Mouse (Mus musculus) midbrain, embryonic 11.5 days (tissue): Measurements from ENCODE around the gene Cnmd. TPM values are rescaled to one million over a fixed set of nuclear protein-coding genes. Genes with fewer than 3 reads are reported as not detected.
A peak's percentile ranks its signal among the peaks of the same experiment; 100 is the strongest.

Experiments
- ATAC-seq: fragments of 200-750 bp; cut with Nextera tagmentation; 2 replicates; pipeline ENCODE4 v1.8.0; 2017; ENCODE audit warnings: moderate TSS enrichment, moderate library complexity; ENCODE audit not compliant: low FRiP score
- DNase-seq: peaks from one replicate; pipeline ENCODE4 v3.0.0; 2015; ENCODE audit warnings: low spot score; ENCODE audit errors: missing footprints
- H3K27ac ChIP-seq: fragments of 300-500 bp; sonication (generic); 2 replicates; pipeline ENCODE4 v1.5.1; 2014; ENCODE audit warnings: low read depth, low read length
- H3K27me3 ChIP-seq: fragments of 300-500 bp; sonication (generic); 2 replicates; pipeline ENCODE4 v1.6.1; 2014; ENCODE audit warnings: mild to moderate bottlenecking, low read length, moderate library complexity, mixed read lengths; ENCODE audit not compliant: control insufficient read depth, insufficient read depth
- H3K36me3 ChIP-seq: fragments of 300-500 bp; sonication (generic); 2 replicates; pipeline ENCODE4 v1.6.1; 2014; ENCODE audit warnings: mild to moderate bottlenecking, low read length, moderate library complexity, mixed read lengths; ENCODE audit not compliant: control insufficient read depth, insufficient read depth
- H3K4me1 ChIP-seq: fragments of 300-500 bp; sonication (generic); 2 replicates; pipeline ENCODE4 v1.6.1; 2014; ENCODE audit warnings: low read length; ENCODE audit not compliant: control insufficient read depth, insufficient read depth
- H3K4me2 ChIP-seq: fragments of 300-500 bp; sonication (generic); 2 replicates; pipeline ENCODE4 v1.6.1; 2014; ENCODE audit warnings: mild to moderate bottlenecking, moderate library complexity
- H3K4me3 ChIP-seq: fragments of 300-500 bp; sonication (generic); 2 replicates; pipeline ENCODE4 v1.5.1; 2014; ENCODE audit warnings: low read depth, low read length
- H3K9ac ChIP-seq: fragments of 300-500 bp; sonication (generic); 2 replicates; pipeline ENCODE4 v1.6.1; 2014; ENCODE audit warnings: low read length
- H3K9me3 ChIP-seq: fragments of 300-500 bp; sonication (generic); 2 replicates; pipeline ENCODE4 v1.6.1; 2016; ENCODE audit warnings: low read length; ENCODE audit not compliant: control insufficient read depth
- WGBS: fragments of 180-500 bp; shearing (Covaris S2); extraction: QIAGEN DNeasy Blood & Tissue Kit; methylation state at CpG from one replicate; pipeline ENCODE4 v1.1.7; 2014; 5-methylcytosine and 5-hydroxymethylcytosine counted together
- polyA plus RNA-seq: library from polyadenylated mRNA; unstranded; fragments of >200 nt; fragmentation: Nextera tagmentation; extraction: Ambion mirVana; gene quantifications from 2 replicates; pipeline ENCODE4 v1.2.1, GENCODE M21; 2014

Cnmd gene
- polyA plus RNA-seq, 1 experiment from 2014 or later: 8.0 TPM

DNA sequence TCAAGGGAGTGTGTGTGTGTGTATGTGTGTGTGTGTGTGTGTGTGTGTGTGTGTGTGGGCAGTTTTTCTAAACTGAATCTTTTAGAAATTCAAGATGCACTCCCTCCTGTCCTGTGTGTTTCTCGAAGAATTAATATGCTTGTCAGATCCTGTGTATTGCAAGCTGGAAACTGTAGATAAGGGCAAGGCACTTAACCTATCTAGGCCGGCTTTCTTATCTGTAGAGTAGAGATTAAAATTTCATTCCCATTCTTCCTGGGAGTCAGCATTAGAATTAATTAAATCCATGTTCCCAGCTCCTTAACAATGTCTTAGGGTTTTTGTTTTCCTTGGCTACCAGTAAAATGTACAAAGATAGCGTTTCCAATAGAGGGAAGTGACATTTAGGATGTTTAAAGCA is 40.8 kb downstream of the Cnmd start:
- H3K4me3 ChIP-seq: no peak overlapping the region
- no peak overlapping the region for H3K27ac ChIP-seq
- no peak overlapping the region for H3K4me2 ChIP-seq
- ATAC-seq (no peak), DNase-seq (no peak)
- no peaks in the 10 kb centered on the region for H3K27me3 ChIP-seq
- H3K4me1 ChIP-seq: no peaks in the 10 kb centered on the region
- H3K9me3 ChIP-seq: no peaks in the 10 kb centered on the region
- peaks cover 10% of the 10 kb centered on the region for H3K36me3 ChIP-seq
- no peak overlapping the region for H3K9ac ChIP-seq
- WGBS: 80% methylated on average over 3 of the region's 3 CpGs

DNA sequence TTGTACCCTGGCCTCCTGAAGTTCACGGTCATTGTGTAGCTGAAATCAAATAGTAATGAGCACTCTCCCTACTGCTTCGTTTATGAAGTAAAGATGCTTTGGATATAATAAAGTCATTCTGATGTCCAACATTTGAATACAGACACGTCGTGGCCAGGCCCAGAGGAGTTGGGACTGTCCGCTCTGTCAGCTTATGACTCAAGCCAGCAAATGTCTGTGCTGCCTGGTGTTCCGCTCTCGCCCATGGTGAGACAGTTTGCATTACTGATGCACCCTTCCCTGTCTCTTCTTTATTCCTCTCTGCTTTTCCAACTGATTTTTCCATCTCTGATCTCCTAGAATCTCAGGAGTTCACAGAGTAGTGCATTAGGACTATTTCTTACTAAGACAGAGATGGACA is 42.2 kb downstream of the Cnmd start:
- H3K4me3 ChIP-seq: no peak overlapping the region
- WGBS: 94% methylated on average over 7 of the region's 7 CpGs
- H3K9me3 ChIP-seq: no peaks in the 10 kb centered on the region
- H3K4me1 ChIP-seq: no peaks in the 10 kb centered on the region
- no peaks in the 10 kb centered on the region for H3K27me3 ChIP-seq
- DNase-seq (no peak), ATAC-seq (no peak)
- H3K36me3 ChIP-seq: peaks cover 3% of the 10 kb centered on the region
- H3K4me2 ChIP-seq: no peak overlapping the region
- H3K9ac ChIP-seq: no peak overlapping the region
- H3K27ac ChIP-seq: no peak overlapping the region

DNA sequence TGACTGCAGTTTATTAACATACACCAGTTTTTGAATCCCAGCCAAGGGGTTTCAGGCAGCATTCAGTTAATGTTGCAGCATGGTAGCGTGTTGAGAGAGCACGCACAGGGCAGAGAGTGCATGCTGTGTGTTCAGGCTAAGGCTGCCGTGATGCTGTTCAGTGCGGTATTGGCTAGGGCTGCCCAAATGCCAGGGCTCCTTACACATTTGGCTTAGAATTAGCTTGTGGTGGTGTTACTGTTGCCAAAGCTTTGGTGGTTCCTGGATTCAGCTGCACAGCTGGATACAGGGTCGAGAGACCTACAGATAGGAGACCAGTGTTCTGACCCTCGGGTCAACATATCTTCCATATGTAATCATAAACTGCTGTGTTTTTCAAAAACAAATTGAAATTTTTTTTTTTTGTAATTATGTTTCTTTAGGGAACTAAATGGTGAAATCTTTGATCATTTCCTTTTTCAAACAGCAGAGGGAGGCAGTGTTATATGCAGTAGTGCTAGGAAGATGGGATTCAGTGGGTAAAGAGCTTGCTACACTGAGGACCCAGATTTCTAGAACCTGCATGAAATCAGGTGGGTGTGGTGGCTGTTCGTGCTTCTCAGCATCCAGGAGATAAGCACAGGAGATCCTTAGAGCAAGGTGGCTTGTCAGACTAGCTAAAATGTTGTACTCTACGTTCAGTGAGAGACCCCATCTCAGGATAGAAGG is 44.7 kb downstream of the Cnmd start:
- DNase-seq (peak; percentile 85), ATAC-seq (no peak)
- H3K4me1 ChIP-seq: no peaks in the 10 kb centered on the region
- H3K27ac ChIP-seq: no peak overlapping the region
- H3K36me3 ChIP-seq: peaks cover 2% of the 10 kb centered on the region
- no peaks in the 10 kb centered on the region for H3K27me3 ChIP-seq
- H3K4me2 ChIP-seq: no peak overlapping the region
- H3K9ac ChIP-seq: no peak overlapping the region
- WGBS: 88% methylated on average over 8 of the region's 8 CpGs
- no peaks in the 10 kb centered on the region for H3K9me3 ChIP-seq
- no peak overlapping the region for H3K4me3 ChIP-seq

DNA sequence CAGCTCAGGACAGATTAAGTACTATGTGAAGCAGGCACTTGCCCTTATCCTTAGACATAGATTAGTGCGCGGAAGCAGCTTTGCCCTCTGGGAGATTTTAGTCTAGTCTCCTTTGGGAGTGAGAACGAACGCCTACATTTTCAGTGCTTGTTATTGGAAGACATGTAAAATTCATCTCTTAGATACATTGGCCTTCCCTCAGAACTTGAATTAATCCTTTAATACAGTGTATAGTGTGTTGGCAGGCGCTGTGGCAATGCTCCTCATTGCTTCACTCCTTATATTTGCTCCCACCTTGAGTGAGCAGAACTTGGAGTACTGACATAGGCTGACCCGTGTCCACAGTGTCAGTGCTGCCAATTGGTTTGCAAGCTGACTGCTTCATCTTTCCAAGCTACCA is 53.7 kb downstream of the Cnmd start:
- H3K36me3 ChIP-seq: peaks cover 13% of the 10 kb centered on the region; the same call in 1 of the 2 replicates
- H3K4me1 ChIP-seq: no peaks in the 10 kb centered on the region
- no peak overlapping the region for H3K27ac ChIP-seq
- no peak overlapping the region for H3K4me2 ChIP-seq
- H3K27me3 ChIP-seq: no peaks in the 10 kb centered on the region
- H3K9me3 ChIP-seq: no peaks in the 10 kb centered on the region
- H3K9ac ChIP-seq: no peak overlapping the region
- 94% methylated on average over 6 of the region's 6 CpGs for WGBS
- no peak overlapping the region for H3K4me3 ChIP-seq
- ATAC-seq (no peak), DNase-seq (no peak)

DNA sequence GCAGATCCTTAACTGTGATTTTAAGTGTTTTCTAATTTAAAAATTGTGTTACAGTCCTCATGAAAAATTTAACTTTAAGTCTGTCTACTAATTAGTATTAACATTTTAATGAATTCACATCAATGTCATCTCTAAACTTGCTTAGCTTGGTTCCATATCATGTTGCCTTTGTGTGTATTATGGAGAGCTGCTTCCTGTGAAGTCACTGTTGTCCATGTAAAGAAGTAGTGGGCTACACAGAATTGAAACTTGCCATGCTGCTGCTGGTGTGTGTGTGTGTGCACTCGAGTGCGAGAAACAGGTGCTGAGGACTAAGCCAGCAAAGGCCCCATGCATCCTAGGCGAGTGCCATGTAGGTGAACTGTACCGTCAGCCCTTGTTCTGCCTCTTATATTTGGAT is 54.6 kb downstream of the Cnmd start:
- Histone ChIP-seq H3K9me3 (no peaks in the 10 kb centered on the region), H3K9ac (no peak overlapping the region), H3K36me3 (peaks cover 11% of the 10 kb centered on the region; the same call in 1 of the 2 replicates), H3K4me3 (no peak overlapping the region), H3K27ac (no peak overlapping the region), H3K4me1 (no peaks in the 10 kb centered on the region), H3K4me2 (no peak overlapping the region), H3K27me3 (no peaks in the 10 kb centered on the region)
- no peak for DNase-seq
- ATAC-seq: no peak
- 90% methylated on average over 4 of the region's 4 CpGs for WGBS

DNA sequence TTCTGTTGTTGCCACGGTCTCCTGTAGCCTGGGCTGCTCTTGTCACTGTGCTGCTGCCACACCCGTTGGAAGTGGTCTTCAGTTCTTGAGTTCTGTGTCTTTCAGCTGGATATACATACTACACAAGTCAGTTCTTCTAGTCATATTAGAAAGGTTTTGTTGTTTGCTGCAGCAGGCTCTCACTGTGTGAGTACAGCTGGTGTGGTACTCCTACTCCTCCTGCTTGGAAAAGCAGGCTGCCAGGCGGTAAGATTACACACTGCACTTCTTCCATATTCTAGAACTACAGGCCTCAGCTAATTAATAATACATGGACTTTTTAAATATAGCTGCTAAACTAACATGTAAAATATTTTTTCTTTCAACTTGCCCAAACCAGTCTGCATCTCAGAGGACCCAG is 55.1 kb downstream of the Cnmd start:
- Histone ChIP-seq H3K4me2 (no peak overlapping the region), H3K4me1 (no peaks in the 10 kb centered on the region), H3K4me3 (no peak overlapping the region), H3K36me3 (peaks cover 11% of the 10 kb centered on the region; the same call in 1 of the 2 replicates), H3K9ac (no peak overlapping the region), H3K9me3 (no peaks in the 10 kb centered on the region), H3K27ac (no peak overlapping the region), H3K27me3 (no peaks in the 10 kb centered on the region)
- ATAC-seq: no peak
- DNase-seq: no peak
- WGBS: 91% methylated on average over 3 of the region's 3 CpGs

DNA sequence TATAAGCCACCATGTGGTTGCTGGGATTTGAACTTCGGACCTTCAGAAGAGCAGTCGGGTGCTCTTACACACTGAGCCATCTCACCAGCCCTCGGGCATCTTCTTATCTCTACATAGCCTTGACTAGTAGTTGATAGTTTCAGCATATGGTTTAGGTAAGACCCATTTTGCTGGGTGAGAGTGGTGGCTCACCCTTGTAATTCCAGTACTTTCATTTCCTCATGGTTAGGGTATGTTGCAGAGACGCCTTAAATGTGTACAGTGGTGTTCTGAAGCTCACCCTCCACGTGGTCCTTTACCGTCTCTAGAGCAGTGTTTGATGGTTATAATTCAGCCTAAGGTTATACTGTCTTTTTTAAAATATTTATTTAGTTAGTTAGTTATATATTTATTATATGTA is 55.6 kb downstream of the Cnmd start:
- no peaks in the 10 kb centered on the region for H3K27me3 ChIP-seq
- ATAC-seq (no peak), DNase-seq (no peak)
- no peak overlapping the region for H3K4me2 ChIP-seq
- no peak overlapping the region for H3K9ac ChIP-seq
- no peak overlapping the region for H3K27ac ChIP-seq
- WGBS: 93% methylated on average over 6 of the region's 6 CpGs
- H3K4me3 ChIP-seq: no peak overlapping the region
- H3K4me1 ChIP-seq: no peaks in the 10 kb centered on the region
- H3K9me3 ChIP-seq: no peaks in the 10 kb centered on the region
- peaks cover 14% of the 10 kb centered on the region for H3K36me3 ChIP-seq

DNA sequence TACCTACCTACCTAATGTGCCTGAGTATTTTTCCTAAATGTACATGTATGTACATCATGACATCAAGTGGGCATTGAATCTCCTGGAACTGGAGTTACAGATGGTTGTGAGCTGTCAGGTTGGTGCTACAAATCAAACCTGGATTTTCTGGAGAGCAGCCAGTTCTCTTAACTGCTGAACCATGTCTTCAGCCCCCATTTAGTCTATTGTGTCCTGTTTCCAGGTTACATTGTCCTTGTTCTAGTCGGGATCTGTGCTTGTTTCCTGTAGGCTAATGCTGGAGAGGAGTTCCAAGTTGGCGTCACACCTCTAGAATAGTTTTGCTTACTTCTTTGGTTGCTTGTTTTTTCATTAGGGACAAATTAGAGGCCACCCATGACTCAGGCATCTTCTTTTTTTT is 56.1 kb downstream of the Cnmd start:
- DNase-seq (no peak), ATAC-seq (no peak)
- WGBS: 90% methylated on average over 2 of the region's 2 CpGs
- Histone ChIP-seq H3K27ac (no peak overlapping the region), H3K4me2 (no peak overlapping the region), H3K4me1 (no peaks in the 10 kb centered on the region), H3K9ac (no peak overlapping the region), H3K27me3 (no peaks in the 10 kb centered on the region), H3K4me3 (no peak overlapping the region), H3K9me3 (no peaks in the 10 kb centered on the region), H3K36me3 (peaks cover 13% of the 10 kb centered on the region)

DNA sequence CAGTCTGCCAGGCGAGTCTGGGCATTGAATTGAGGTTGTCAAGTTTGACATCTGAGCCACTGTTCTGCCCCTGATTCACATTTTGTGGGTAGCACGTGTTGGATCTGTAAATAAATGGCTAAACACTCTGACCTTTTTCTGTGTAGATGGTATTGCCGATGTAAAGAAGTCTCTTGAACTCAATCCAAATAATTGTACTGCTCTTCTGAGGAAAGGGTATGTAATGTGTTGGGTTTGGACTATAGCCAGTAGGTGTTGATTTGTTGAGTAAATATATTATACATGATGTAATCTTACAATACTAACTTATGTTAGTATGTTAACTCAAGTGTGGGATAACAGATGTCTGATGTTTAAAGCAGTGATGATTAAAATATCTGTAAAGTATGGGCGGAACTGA is 65.4 kb downstream of the Cnmd start:
- no peak for ATAC-seq
- peaks cover 16% of the 10 kb centered on the region for H3K36me3 ChIP-seq
- 85% methylated on average over 4 of the region's 4 CpGs for WGBS

More for the DNA sequence above, 65.4 kb downstream of the Cnmd start:
- Histone ChIP-seq H3K4me3 (no peak overlapping the region), H3K9ac (no peak overlapping the region), H3K27me3 (no peaks in the 10 kb centered on the region), H3K4me1 (no peaks in the 10 kb centered on the region), H3K9me3 (no peaks in the 10 kb centered on the region), H3K27ac (no peak overlapping the region), H3K4me2 (no peak overlapping the region)
- DNase-seq: no peak
